Mouse (Mus musculus): ENCODE results near the gene Eif4g2. TPM values are rescaled to one million over a fixed set of nuclear protein-coding genes. Genes with fewer than 3 reads are reported as not detected.
A peak's percentile ranks its signal among the peaks of the same experiment; 100 is the strongest.

The Eif4g2 gene
- total RNA-seq (2014; fragmentation: Nextera tagmentation) (1,657 and 2,352 TPM in 2 replicates), total RNA-seq (2017) (708 and 731 TPM in 2 replicates), polyA plus RNA-seq (2012) (1,489 and 1,690 TPM in 2 replicates)

- H3K4me1 ChIP-seq (ENCODE audit: insufficient read depth, low read depth, low read length): peaks cover 21% of the 10 kb centered on the region
- no peaks in the 10 kb centered on the region for H3K27me3 ChIP-seq (ENCODE audit: insufficient read depth, low read length)
- peaks cover 36% of the 10 kb centered on the region for H3K36me3 ChIP-seq (replicated peaks)
- peak within 1 kb of the TSS; percentile 99 for H3K4me3 ChIP-seq (ENCODE audit: low read depth, low read length)
- DNase-seq (ENCODE audit: low spot score) (peak; percentile 96), ATAC-seq (ENCODE audit: extremely low read depth, insufficient number of reproducible peaks, low FRiP score, poor library complexity, severe bottlenecking) (peak; percentile 95)
- TF ChIP-seq CTCF (IDR thresholded peaks at IDR 0.05; ENCODE audit: low read depth, low read length) (no peak), GATA2 (IDR thresholded peaks at IDR 0.05; ENCODE audit: borderline replicate concordance, low read depth, low read length) (no peak), POLR2AphosphoS5 (IDR thresholded peaks at IDR 0.05; ENCODE audit: insufficient replicate concordance, low read depth, low read length) (no peak)
- no peaks in the 10 kb centered on the region for H3K9me3 ChIP-seq (replicated peaks)
Observed at GRCm38 (mm10) chr7:111082822-111083732, at the start of gene Eif4g2. TSS of gene Eif4g2 (minus strand) at chr7:111083030.

GRCm38 (mm10) chr7:111132596-111132995, 49.8 kb upstream of the Eif4g2 start:
- no peak for TF ChIP-seq GATA1 (IDR thresholded peaks at IDR 0.05; ENCODE audit: borderline replicate concordance, low read length)
- TF ChIP-seq TAL1 (conservative IDR thresholded peaks at IDR 0.05; ENCODE audit: low read depth, low read length): no peak
- no peak for TF ChIP-seq GATA2 (IDR thresholded peaks at IDR 0.05; ENCODE audit: borderline replicate concordance, low read depth, low read length)
- TF ChIP-seq CTCF (IDR thresholded peaks at IDR 0.05; ENCODE audit: low read depth, low read length): no peak
- TF ChIP-seq POLR2AphosphoS5 (IDR thresholded peaks at IDR 0.05; ENCODE audit: insufficient replicate concordance, low read depth, low read length): no peak
- Histone ChIP-seq H3K9me3 (replicated peaks) (no peaks in the 10 kb centered on the region), H3K4me1 (ENCODE audit: insufficient read depth, low read depth, low read length) (peaks cover 3% of the 10 kb centered on the region; the same call in 1 of the 2 replicates), H3K36me3 (replicated peaks) (no peaks in the 10 kb centered on the region), H3K4me3 (ENCODE audit: low read depth, low read length) (no peak overlapping the region), H3K27me3 (ENCODE audit: insufficient read depth, low read length) (peaks cover 6% of the 10 kb centered on the region; the same call in 1 of the 2 replicates)
- ATAC-seq (ENCODE audit: extremely low read depth, insufficient number of reproducible peaks, low FRiP score, poor library complexity, severe bottlenecking) (no peak), DNase-seq (ENCODE audit: low spot score) (no peak)

GRCm38 (mm10) chr7:111126636-111127395, 44.0 kb upstream of the Eif4g2 start:
- Histone ChIP-seq H3K27me3 (ENCODE audit: insufficient read depth, low read length) (no peaks in the 10 kb centered on the region), H3K36me3 (replicated peaks) (no peaks in the 10 kb centered on the region), H3K4me1 (ENCODE audit: insufficient read depth, low read depth, low read length) (peaks cover 5% of the 10 kb centered on the region), H3K4me3 (ENCODE audit: low read depth, low read length) (no peak overlapping the region), H3K9me3 (replicated peaks) (no peaks in the 10 kb centered on the region)
- DNase-seq (ENCODE audit: low spot score) (no peak), ATAC-seq (ENCODE audit: extremely low read depth, insufficient number of reproducible peaks, low FRiP score, poor library complexity, severe bottlenecking) (no peak)
- TF ChIP-seq TAL1 (conservative IDR thresholded peaks at IDR 0.05; ENCODE audit: low read depth, low read length) (no peak), POLR2AphosphoS5 (IDR thresholded peaks at IDR 0.05; ENCODE audit: insufficient replicate concordance, low read depth, low read length) (no peak), CTCF (IDR thresholded peaks at IDR 0.05; ENCODE audit: low read depth, low read length) (no peak), GATA2 (IDR thresholded peaks at IDR 0.05; ENCODE audit: borderline replicate concordance, low read depth, low read length) (no peak), GATA1 (IDR thresholded peaks at IDR 0.05; ENCODE audit: borderline replicate concordance, low read length) (no peak)

- no peaks in the 10 kb centered on the region for H3K9me3 ChIP-seq (replicated peaks)
- no peak for TF ChIP-seq CTCF (IDR thresholded peaks at IDR 0.05; ENCODE audit: low read depth, low read length)
- no peak for TF ChIP-seq TAL1 (conservative IDR thresholded peaks at IDR 0.05; ENCODE audit: low read depth, low read length)
- no peak for TF ChIP-seq GATA1 (IDR thresholded peaks at IDR 0.05; ENCODE audit: borderline replicate concordance, low read length)
- no peak for TF ChIP-seq GATA2 (IDR thresholded peaks at IDR 0.05; ENCODE audit: borderline replicate concordance, low read depth, low read length)
- TF ChIP-seq POLR2AphosphoS5 (IDR thresholded peaks at IDR 0.05; ENCODE audit: insufficient replicate concordance, low read depth, low read length): no peak
- H3K27me3 ChIP-seq (ENCODE audit: insufficient read depth, low read length): no peaks in the 10 kb centered on the region
- ATAC-seq (ENCODE audit: extremely low read depth, insufficient number of reproducible peaks, low FRiP score, poor library complexity, severe bottlenecking): no peak
- H3K4me1 ChIP-seq (ENCODE audit: insufficient read depth, low read depth, low read length): peaks cover 11% of the 10 kb centered on the region
- no peak for DNase-seq (ENCODE audit: low spot score)
- no peak overlapping the region for H3K4me3 ChIP-seq (ENCODE audit: low read depth, low read length)
- no peaks in the 10 kb centered on the region for H3K36me3 ChIP-seq (replicated peaks)
Observed at GRCm38 (mm10) chr7:111123761-111124546, 41.1 kb upstream of the Eif4g2 start.

- peaks cover 11% of the 10 kb centered on the region for H3K4me1 ChIP-seq (ENCODE audit: insufficient read depth, low read depth, low read length)
- peak; percentile 97 for ATAC-seq (ENCODE audit: extremely low read depth, insufficient number of reproducible peaks, low FRiP score, poor library complexity, severe bottlenecking)
- H3K9me3 ChIP-seq (replicated peaks): no peaks in the 10 kb centered on the region
- no peaks in the 10 kb centered on the region for H3K27me3 ChIP-seq (ENCODE audit: insufficient read depth, low read length)
- TF ChIP-seq TAL1 (conservative IDR thresholded peaks at IDR 0.05; ENCODE audit: low read depth, low read length): no peak
- TF ChIP-seq CTCF (IDR thresholded peaks at IDR 0.05; ENCODE audit: low read depth, low read length): no peak
- no peak for TF ChIP-seq GATA2 (IDR thresholded peaks at IDR 0.05; ENCODE audit: borderline replicate concordance, low read depth, low read length)
- TF ChIP-seq GATA1 (IDR thresholded peaks at IDR 0.05; ENCODE audit: borderline replicate concordance, low read length): no peak
- no peak for TF ChIP-seq POLR2AphosphoS5 (IDR thresholded peaks at IDR 0.05; ENCODE audit: insufficient replicate concordance, low read depth, low read length)
- H3K4me3 ChIP-seq (ENCODE audit: low read depth, low read length): peak overlapping the region; percentile 78
- peak; percentile 76 for DNase-seq (ENCODE audit: low spot score)
- no peaks in the 10 kb centered on the region for H3K36me3 ChIP-seq (replicated peaks)
Observed at GRCm38 (mm10) chr7:111122531-111123130, 39.8 kb upstream of the Eif4g2 start.
